Comparison of ENCODE assay signal across 22 mouse cellular contexts in genomic region chr6:106791429-106791828, GRCm38 (mm10). TPM values are rescaled to one million over a fixed set of nuclear protein-coding genes. Genes with fewer than 3 reads are reported as not detected.
A peak's percentile ranks its signal among the peaks of the same experiment; 100 is the strongest.
DNase-seq lines count a peak whose midpoint lies in the region; ATAC-seq lines count a peak whose summit lies in the region.
"Had no signal": no experiment of that assay in that cellular context is flagged by ENCODE, and none has a peak within 500 bp of the region (broad histone marks: within the 10 kb centered on the region; RNA-seq: fewer than 3 reads in every experiment).

No protein-coding gene starts in this region.

- WGBS in heart, embryonic 12.5 days = 87% methylated on average over 8 of the region's 8 CpGs

- no peaks in the 10 kb centered on the region for H3K9me3 ChIP-seq in heart, embryonic 12.5 days (replicated peaks)
- H3K9me3 ChIP-seq: embryonic facial prominence, embryonic 10.5 days; G1E; heart, embryonic 10.5 days; heart, embryonic 15.5 days; hindbrain, embryonic 13.5 days had no signal

- H3K4me2 ChIP-seq in heart, embryonic 12.5 days = no peak overlapping the region
- H3K4me2 ChIP-seq: heart, embryonic 15.5 days; hindbrain, embryonic 13.5 days had no signal

- no peaks in the 10 kb centered on the region for H3K27me3 ChIP-seq in heart, embryonic 12.5 days (replicated peaks)
- H3K27me3 ChIP-seq: heart, embryonic 15.5 days; hindbrain, embryonic 13.5 days had no signal

- 0 out of 2 replicates have a peak, but pooled peaks cover 3% of the 10 kb centered on the region for H3K4me1 ChIP-seq in heart, embryonic 12.5 days (replicated peaks)
- H3K4me1 ChIP-seq: embryonic facial prominence, embryonic 10.5 days; heart, embryonic 10.5 days; heart, embryonic 15.5 days; hindbrain, embryonic 13.5 days had no signal

- peak; percentile 51 for ATAC-seq in granulocyte monocyte progenitor cell, adult 5-6 weeks (replicated peaks; ENCODE audit: poor library complexity, severe bottlenecking)
- ATAC-seq in megakaryocyte progenitor cell, adult 5-6 weeks (replicated peaks; ENCODE audit: poor library complexity) = peak; percentile 26; the same call in 1 of the 2 replicates
- ATAC-seq in heart, embryonic 12.5 days (ENCODE audit: insufficient number of reproducible peaks, low FRiP score) = no peak
- ATAC-seq: forebrain, embryonic 14.5 days had no signal

- peak; percentile 12 for DNase-seq in thymus, postnatal 0 days (ENCODE audit: low spot score)
- DNase-seq in thymus, postnatal 36 days = no peak
- no peak for DNase-seq in lung, adult 18-20 months
- DNase-seq in right cerebral cortex, adult 2 months (ENCODE audit: low spot score in 2 of 2) = no peak
- DNase-seq: adrenal gland, postnatal 25 days; B cell, adult 2 months; cerebellum, adult 2 months; cerebellum, postnatal 10 days; gastrocnemius, adult 2 months; gastrocnemius, postnatal 25 days; heart, adult 11 months; heart, postnatal 14 days had no signal

- H3K4me3 ChIP-seq in heart, embryonic 12.5 days = no peak overlapping the region
- H3K4me3 ChIP-seq: embryonic facial prominence, embryonic 10.5 days; gastrocnemius, adult 2 months; heart, embryonic 10.5 days; heart, embryonic 15.5 days; hindbrain, embryonic 13.5 days had no signal

- H3K36me3 ChIP-seq in heart, embryonic 12.5 days = peaks cover 50% of the 10 kb centered on the region

- no peak overlapping the region for H3K27ac ChIP-seq in heart, embryonic 12.5 days (ENCODE audit: poor library complexity, severe bottlenecking)
- H3K27ac ChIP-seq: embryonic facial prominence, embryonic 10.5 days; gastrocnemius, adult 2 months; heart, embryonic 10.5 days; heart, embryonic 15.5 days; hindbrain, embryonic 13.5 days had no signal

- H3K9ac ChIP-seq in heart, embryonic 12.5 days = no peak overlapping the region
- H3K9ac ChIP-seq: heart, embryonic 15.5 days; hindbrain, embryonic 13.5 days had no signal

RNA-seq across cellular contexts. Expression of gene Crbn, which starts 8.4 kb away (rescaled TPM):
- 66.4 and 69.5 TPM in 2 replicates for polyA plus RNA-seq in thymus, postnatal 0 days (2015; fragmentation: Nextera tagmentation; extraction: Ambion mirVana)
- 17.0 and 24.8 TPM in 2 replicates for total RNA-seq in granulocyte monocyte progenitor cell, adult 5-6 weeks (2014; fragmentation: Nextera tagmentation)
- total RNA-seq in granulocyte monocyte progenitor cell, adult 5-6 weeks (2017) = 42.7 and 42.8 TPM in 2 replicates
- total RNA-seq in megakaryocyte progenitor cell, adult 5-6 weeks (2015) = 19.7 and 23.6 TPM in 2 replicates
- 34.6 and 43.8 TPM in 2 replicates for total RNA-seq in megakaryocyte progenitor cell, adult 5-6 weeks (2017)
- polyA plus RNA-seq in heart, embryonic 12.5 days (2016; fragmentation: Nextera tagmentation; extraction: Ambion mirVana) = 31.1 and 33.4 TPM in 2 replicates

RNA-seq across cellular contexts. Expression of gene Trnt1, which starts 22.5 kb away (rescaled TPM):
- 77.0 and 79.9 TPM in 2 replicates for polyA plus RNA-seq in thymus, postnatal 0 days (2015; fragmentation: Nextera tagmentation; extraction: Ambion mirVana)
- 41.2 and 45.9 TPM in 2 replicates for total RNA-seq in granulocyte monocyte progenitor cell, adult 5-6 weeks (2014; fragmentation: Nextera tagmentation)
- 103 and 109 TPM in 2 replicates for total RNA-seq in granulocyte monocyte progenitor cell, adult 5-6 weeks (2017)
- total RNA-seq in megakaryocyte progenitor cell, adult 5-6 weeks (2015) = 61.5 and 65.0 TPM in 2 replicates
- total RNA-seq in megakaryocyte progenitor cell, adult 5-6 weeks (2017) = 88.1 and 101 TPM in 2 replicates
- polyA plus RNA-seq in heart, embryonic 12.5 days (2016; fragmentation: Nextera tagmentation; extraction: Ambion mirVana) = 48.8 and 50.8 TPM in 2 replicates

RNA-seq across cellular contexts. Expression of gene Il5ra, which starts 42.6 kb away (rescaled TPM):
- polyA plus RNA-seq in thymus, postnatal 0 days (2015; fragmentation: Nextera tagmentation; extraction: Ambion mirVana) = 0.89 and 1.2 TPM in 2 replicates
- total RNA-seq in granulocyte monocyte progenitor cell, adult 5-6 weeks (2014; fragmentation: Nextera tagmentation) = not detected in 2 replicates
- 0.15 and 1.4 TPM in 2 replicates for total RNA-seq in granulocyte monocyte progenitor cell, adult 5-6 weeks (2017)
- 0.46 and 0.49 TPM in 2 replicates for total RNA-seq in megakaryocyte progenitor cell, adult 5-6 weeks (2015)
- 0.41 and 1.0 TPM in 2 replicates for total RNA-seq in megakaryocyte progenitor cell, adult 5-6 weeks (2017)
- not detected in 2 replicates for polyA plus RNA-seq in heart, embryonic 12.5 days (2016; fragmentation: Nextera tagmentation; extraction: Ambion mirVana)
- total RNA-seq: adrenal gland, adult 18-20 months; adrenal gland, postnatal 25 days; gastrocnemius, adult 2 months; gastrocnemius, postnatal 25 days; heart, postnatal 14 days had no signal
- polyA plus RNA-seq: cerebellum, adult 2 months; embryonic facial prominence, embryonic 10.5 days; forebrain, embryonic 14.5 days; heart, embryonic 10.5 days; heart, embryonic 15.5 days; hindbrain, embryonic 13.5 days had no signal
